ENCODE assay signal across 21 mouse cellular contexts in the genomic region with DNA sequence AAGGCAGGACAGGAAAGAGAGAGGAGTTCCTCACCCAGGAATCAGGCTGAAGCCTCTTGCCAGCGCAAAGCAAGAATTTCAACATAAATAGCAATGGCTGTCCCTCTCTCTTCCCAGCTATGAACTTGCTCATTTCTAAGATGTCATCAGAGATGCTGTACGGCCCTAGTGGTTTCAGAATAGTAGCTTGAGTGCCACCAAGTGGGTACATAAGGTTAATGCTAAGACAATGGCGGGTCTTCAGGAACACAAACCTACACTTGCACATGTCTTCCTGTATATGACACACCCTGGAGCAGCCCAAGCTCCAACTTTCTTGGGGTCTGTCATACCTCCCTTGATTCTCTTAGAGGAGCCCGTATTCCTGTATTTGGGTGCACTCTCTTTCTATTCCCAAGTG. TPM values are rescaled to one million over a fixed set of nuclear protein-coding genes. Genes with fewer than 3 reads are reported as not detected.
DNase-seq lines count a peak whose midpoint lies in the region; ATAC-seq and TF ChIP-seq lines count a peak whose summit lies in the region.
"Had no signal": no experiment of that assay in that cellular context is flagged by ENCODE, and none has a peak within 500 bp of the region (broad histone marks: within the 10 kb centered on the region; RNA-seq: fewer than 3 reads in every experiment).

No protein-coding gene starts in this region.

- no peak overlapping the region for H3K4me2 ChIP-seq in kidney, embryonic 14.5 days (replicated peaks; ENCODE audit: low read depth, low read length)
- H3K4me2 ChIP-seq: forebrain, embryonic 15.5 days; heart, embryonic 12.5 days; lung, embryonic 15.5 days; midbrain, embryonic 12.5 days; neural tube, embryonic 12.5 days had no signal

- H3K9me3 ChIP-seq in kidney, embryonic 14.5 days (ENCODE audit: control insufficient read depth, low read length), result no peaks in the 10 kb centered on the region
- H3K9me3 ChIP-seq: forebrain, embryonic 15.5 days; heart, embryonic 12.5 days; lung, embryonic 15.5 days; neural tube, embryonic 12.5 days had no signal

- WGBS in kidney, embryonic 14.5 days, result 68% methylated on average over 4 of the region's 4 CpGs

- no peak for ATAC-seq in kidney, embryonic 14.5 days (ENCODE audit: low FRiP score, low TSS enrichment)
- ATAC-seq: forebrain, embryonic 15.5 days had no signal

- no peaks in the 10 kb centered on the region for H3K27me3 ChIP-seq in kidney, embryonic 14.5 days (ENCODE audit: control insufficient read depth, insufficient read depth, low read length)
- H3K27me3 ChIP-seq: forebrain, embryonic 15.5 days; heart, embryonic 12.5 days; lung, embryonic 15.5 days; midbrain, embryonic 12.5 days; neural tube, embryonic 12.5 days had no signal

- no peak overlapping the region for H3K4me3 ChIP-seq in layer of hippocampus, adult 2 months
- H3K4me3 ChIP-seq in kidney, embryonic 14.5 days (ENCODE audit: low read length), result no peak overlapping the region
- H3K4me3 ChIP-seq: forebrain, embryonic 15.5 days; heart, embryonic 12.5 days; lung, embryonic 15.5 days; midbrain, embryonic 12.5 days; neural tube, embryonic 12.5 days had no signal

- H3K4me1 ChIP-seq in kidney, embryonic 14.5 days (ENCODE audit: control insufficient read depth, insufficient read depth, low read length), result no peaks in the 10 kb centered on the region
- H3K4me1 ChIP-seq: forebrain, embryonic 15.5 days; heart, embryonic 12.5 days; lung, embryonic 15.5 days; midbrain, embryonic 12.5 days; neural tube, embryonic 12.5 days had no signal

- 0 out of 2 replicates have a peak, but pooled peaks have one; percentile 15 for TF ChIP-seq CTCF in layer of hippocampus, adult 2 months (conservative IDR thresholded peaks at IDR 0.05)

- no peak for DNase-seq in layer of hippocampus, adult 2 months (ENCODE audit: low spot score in 2 of 2)
- no peak for DNase-seq in layer of hippocampus, adult 8-10 months (ENCODE audit: low spot score in 2 of 2)
- DNase-seq in 3T3-L1 (ENCODE audit: low read depth, low spot score), result peak; percentile 17
- peak; percentile 49 for DNase-seq in CD4-positive, CD25-positive, alpha-beta regulatory T cell, adult 2 months (ENCODE audit: low read depth, low spot score)
- peak; percentile 48 for DNase-seq in induced T-regulatory cell, adult 2 months (ENCODE audit: low read depth)
- DNase-seq in frontal cortex, postnatal 36 days (ENCODE audit: low spot score in 2 of 2), result no peak
- no peak for DNase-seq in layer of hippocampus, postnatal 14 days (ENCODE audit: low spot score in 2 of 2)
- DNase-seq: adrenal gland, postnatal 25 days; cerebellum, postnatal 36 days; gastrocnemius, postnatal 10 days; heart, postnatal 4 days; kidney, adult 18-20 months; spleen, adult 18-20 months had no signal

- H3K36me3 ChIP-seq in kidney, embryonic 14.5 days (ENCODE audit: control insufficient read depth, insufficient read depth, low read length), result no peaks in the 10 kb centered on the region
- H3K36me3 ChIP-seq: forebrain, embryonic 15.5 days; heart, embryonic 12.5 days; lung, embryonic 15.5 days; midbrain, embryonic 12.5 days; neural tube, embryonic 12.5 days had no signal

- no peak overlapping the region for H3K27ac ChIP-seq in layer of hippocampus, adult 2 months
- no peak overlapping the region for H3K27ac ChIP-seq in kidney, embryonic 14.5 days (ENCODE audit: low read depth, low read length)
- H3K27ac ChIP-seq: forebrain, embryonic 15.5 days; lung, embryonic 15.5 days; midbrain, embryonic 12.5 days; neural tube, embryonic 12.5 days had no signal

- no peak overlapping the region for H3K9ac ChIP-seq in kidney, embryonic 14.5 days (ENCODE audit: low read depth, low read length)
- H3K9ac ChIP-seq: forebrain, embryonic 15.5 days; heart, embryonic 12.5 days; lung, embryonic 15.5 days; midbrain, embryonic 12.5 days; neural tube, embryonic 12.5 days had no signal

RNA-seq across cellular contexts. Expression of gene Zfp287, which starts 32.0 kb away (rescaled TPM):
- total RNA-seq in layer of hippocampus, adult 2 months (2021), result 10 to 100 TPM; 17.2 to 18.8 TPM
- 10 to 100 TPM; 16.3 to 19.9 (median 18.5) TPM for total RNA-seq in layer of hippocampus, adult 8-10 months (2022)
- 5.9 and 10.1 TPM in 2 replicates for polyA plus RNA-seq in kidney, embryonic 14.5 days (2014; fragmentation: Nextera tagmentation; extraction: Ambion mirVana)
- 10 to 100 TPM; 15.2 to 16.7 TPM for total RNA-seq in layer of hippocampus, postnatal 14 days (2021)

RNA-seq across cellular contexts. Expression of gene Mmgt2, which starts 51.3 kb away (rescaled TPM):
- 10 to 100 TPM; 15.8 to 16.5 TPM for total RNA-seq in layer of hippocampus, adult 2 months (2021)
- total RNA-seq in layer of hippocampus, adult 8-10 months (2022), result 10 to 100 TPM; 17.4 to 25.5 (median 20.8) TPM
- polyA plus RNA-seq in kidney, embryonic 14.5 days (2014; fragmentation: Nextera tagmentation; extraction: Ambion mirVana), result 63.4 and 63.8 TPM in 2 replicates
- total RNA-seq in layer of hippocampus, postnatal 14 days (2021), result 10 to 100 TPM; 14.8 to 17.2 TPM

RNA-seq across cellular contexts. Expression of gene Lrrc75a, which starts 51.4 kb away (rescaled TPM):
- total RNA-seq in layer of hippocampus, adult 2 months (2021), result 1 to 10 TPM; 7.3 to 7.6 TPM
- total RNA-seq in layer of hippocampus, adult 8-10 months (2022), result 1 to 10 TPM; 7.5 to 9.3 (median 9.0) TPM
- polyA plus RNA-seq in kidney, embryonic 14.5 days (2014; fragmentation: Nextera tagmentation; extraction: Ambion mirVana), result 16.4 and 18.7 TPM in 2 replicates
- total RNA-seq in layer of hippocampus, postnatal 14 days (2021), result 10 to 100 TPM in 1 of 2 experiments, 1 to 10 TPM in 1; 9.5 to 11.3 TPM

RNA-seq across cellular contexts. Expression of gene Gm10428, which starts 53.2 kb away (rescaled TPM):
- not detected for total RNA-seq in layer of hippocampus, adult 2 months (2021)
- total RNA-seq in layer of hippocampus, adult 8-10 months (2022), result not detected
- polyA plus RNA-seq in kidney, embryonic 14.5 days (2014; fragmentation: Nextera tagmentation; extraction: Ambion mirVana), result not detected in 2 replicates
- total RNA-seq in layer of hippocampus, postnatal 14 days (2021), result not detected
- total RNA-seq: adrenal gland, postnatal 25 days; gastrocnemius, postnatal 10 days; heart, postnatal 4 days; left cerebral cortex, adult 8-10 months had no signal
- polyA plus RNA-seq: forebrain, embryonic 15.5 days; heart, embryonic 12.5 days; limb, embryonic 14.5 days; lung, embryonic 15.5 days; midbrain, embryonic 12.5 days; neural tube, embryonic 12.5 days had no signal

Comparison
In these comparisons a context has a peak if more than half of its experiments do, and no peak if none do; other contexts are left out.
1. DNase-seq: peak in 3T3-L1 (single experiment), CD4-positive, CD25-positive, alpha-beta regulatory T cell, adult 2 months (single experiment) and induced T-regulatory cell, adult 2 months (single experiment); none in layer of hippocampus, adult 2 months (0 of 2), layer of hippocampus, adult 8-10 months (0 of 2), frontal cortex, postnatal 36 days (0 of 2) and layer of hippocampus, postnatal 14 days (0 of 2).